Mouse (Mus musculus): ENCODE measurements around the gene Nup62.

- TF ChIP-seq POLR2A (IDR thresholded peaks at IDR 0.05; ENCODE audit: control insufficient read depth, low read depth, low read length), result 0 out of 2 replicates have a peak, but pooled peaks have one; percentile 26
- TF ChIP-seq CTCF (IDR thresholded peaks at IDR 0.05; ENCODE audit: control insufficient read depth, insufficient read depth, insufficient replicate concordance, low read depth, low read length), result peak; percentile 16; the same call in 1 of the 2 replicates
Observed at GRCm38 (mm10) chr7:44866276-44867009, 50.6 kb downstream of the Nup62 start.

Measured in testis, adult 2 months (tissue).